Mouse (Mus musculus) limb, embryonic 14.5 days (tissue): ENCODE data around the gene Sf3a1. TPM values are rescaled to one million over a fixed set of nuclear protein-coding genes. Genes with fewer than 3 reads are reported as not detected.
A peak's percentile ranks its signal among the peaks of the same experiment; 100 is the strongest.

ENCODE experiments used
- ATAC-seq: fragments of 200-750 bp; cut with Nextera tagmentation; 2 replicates; pipeline ENCODE4 v1.8.0; 2017; ENCODE audit warnings: low read depth, moderate number of reproducible peaks, moderate TSS enrichment; ENCODE audit not compliant: low FRiP score
- DNase-seq: peaks from one replicate; pipeline ENCODE4 v3.0.0-alpha.2; 2015; ENCODE audit warnings: low spot score
- H3K27ac ChIP-seq: fragments of 300-500 bp; sonication (generic); replicated peaks from 2 replicates; pipeline ENCODE4 v1.5.1; 2014; ENCODE audit warnings: low read depth, mild to moderate bottlenecking, low read length, moderate library complexity, mixed read lengths
- H3K27me3 ChIP-seq: fragments of 300-500 bp; sonication (generic); 2 replicates; pipeline ENCODE4 v1.6.1; 2014; ENCODE audit warnings: low read length, mixed read lengths; ENCODE audit not compliant: control insufficient read depth, insufficient read depth
- H3K36me3 ChIP-seq: fragments of 300-500 bp; sonication (generic); 2 replicates; pipeline ENCODE4 v1.6.1; 2014; ENCODE audit warnings: mild to moderate bottlenecking, low read length, moderate library complexity, mixed read lengths; ENCODE audit not compliant: control insufficient read depth, insufficient read depth
- H3K4me1 ChIP-seq: fragments of 300-500 bp; sonication (generic); 2 replicates; pipeline ENCODE4 v1.6.1; 2014; ENCODE audit warnings: antibody characterized with exemption, low read length, mixed read lengths; ENCODE audit not compliant: control insufficient read depth, insufficient read depth
- H3K4me2 ChIP-seq: fragments of 300-500 bp; sonication (generic); replicated peaks from 2 replicates; pipeline ENCODE4 v1.6.1; 2014; ENCODE audit warnings: low read depth, mild to moderate bottlenecking, low read length, moderate library complexity; ENCODE audit not compliant: severe bottlenecking
- H3K4me3 ChIP-seq: fragments of 300-500 bp; sonication (generic); replicated peaks from 2 replicates; pipeline ENCODE4 v1.5.1; 2014; ENCODE audit warnings: low read length
- H3K9ac ChIP-seq: fragments of 300-500 bp; sonication (generic); 2 replicates; pipeline ENCODE4 v1.6.1; 2014; ENCODE audit warnings: mild to moderate bottlenecking, low read depth, low read length, moderate library complexity; ENCODE audit not compliant: severe bottlenecking
- H3K9me3 ChIP-seq: fragments of 300-500 bp; sonication (generic); 2 replicates; pipeline ENCODE4 v1.6.1; 2016; ENCODE audit warnings: low read length; ENCODE audit not compliant: control insufficient read depth
- POLR2A ChIP-seq: fragments of 200-500 bp; IDR thresholded peaks from 2 replicates; pipeline ENCODE4 v1.8.0; 2012; ENCODE audit warnings: inconsistent platforms, mild to moderate bottlenecking, moderate library complexity, borderline replicate concordance; ENCODE audit not compliant: insufficient read depth, insufficient read length; ENCODE audit errors: extremely low read depth
- WGBS: fragments of 180-500 bp; shearing (Covaris S2); extraction: QIAGEN DNeasy Blood & Tissue Kit; methylation state at CpG from one replicate; pipeline ENCODE4 v1.1.7; 2014; 5-methylcytosine and 5-hydroxymethylcytosine counted together
- polyA plus RNA-seq, 2 experiments: library from polyadenylated mRNA; depleted of rRNA in 1 of 2; stranded (reverse) in 1 of 2; unstranded in 1 of 2; fragments of >200 nt; fragmentation: Nextera tagmentation in 1 of 2; extraction: Ambion mirVana in 1 of 2; gene quantifications; 2 replicates each; pipeline versions ENCODE4 v1.2.1 to v1.2.3; 2012 to 2014

Sf3a1 gene
- polyA plus RNA-seq, 2 experiments = 54.7 to 67.5 TPM

DNA sequence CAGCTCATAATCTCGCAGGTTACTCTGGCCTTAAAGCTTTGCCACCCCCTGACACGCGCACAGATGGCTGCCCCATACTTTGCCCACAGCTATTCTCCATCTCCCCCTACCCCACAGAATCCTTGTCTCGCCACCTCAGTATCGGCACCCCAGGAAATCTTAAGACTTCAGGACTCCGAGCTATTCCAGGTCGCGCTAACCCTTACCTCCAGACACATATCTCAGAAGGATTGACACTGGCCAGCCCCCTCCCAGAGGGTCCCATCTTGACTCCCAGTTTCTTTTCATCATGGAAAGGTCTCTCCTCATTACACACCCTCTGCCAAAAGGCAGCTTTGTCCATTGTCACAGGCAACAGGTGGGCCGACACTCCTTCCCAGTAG, 27.2 kb downstream of the Sf3a1 start:
- Histone ChIP-seq H3K9me3 (no peaks in the 10 kb centered on the region), H3K4me3 (peak overlapping the region; percentile 84), H3K9ac (peak overlapping the region; percentile 88), H3K27me3 (no peaks in the 10 kb centered on the region), H3K4me1 (peaks cover 33% of the 10 kb centered on the region), H3K36me3 (peaks cover 9% of the 10 kb centered on the region), H3K4me2 (peak overlapping the region; percentile 96), H3K27ac (no peak overlapping the region)
- TF ChIP-seq POLR2A = no peak
- no peak for ATAC-seq
- WGBS = 11% methylated on average over 9 of the region's 9 CpGs
- DNase-seq = no peak

GRCm38 (mm10) chr11:4189182-4189581, 29.0 kb downstream of the Sf3a1 start:
- no peak overlapping the region for H3K9ac ChIP-seq
- no peak overlapping the region for H3K4me3 ChIP-seq
- DNase-seq (no peak), ATAC-seq (no peak)
- WGBS = 86% methylated on average over 6 of the region's 6 CpGs
- no peak for TF ChIP-seq POLR2A
- no peaks in the 10 kb centered on the region for H3K9me3 ChIP-seq
- H3K27me3 ChIP-seq = no peaks in the 10 kb centered on the region
- H3K36me3 ChIP-seq = no peaks in the 10 kb centered on the region; the same call in 1 of the 2 replicates
- peaks cover 33% of the 10 kb centered on the region for H3K4me1 ChIP-seq
- H3K4me2 ChIP-seq = no peak overlapping the region
- no peak overlapping the region for H3K27ac ChIP-seq

DNA sequence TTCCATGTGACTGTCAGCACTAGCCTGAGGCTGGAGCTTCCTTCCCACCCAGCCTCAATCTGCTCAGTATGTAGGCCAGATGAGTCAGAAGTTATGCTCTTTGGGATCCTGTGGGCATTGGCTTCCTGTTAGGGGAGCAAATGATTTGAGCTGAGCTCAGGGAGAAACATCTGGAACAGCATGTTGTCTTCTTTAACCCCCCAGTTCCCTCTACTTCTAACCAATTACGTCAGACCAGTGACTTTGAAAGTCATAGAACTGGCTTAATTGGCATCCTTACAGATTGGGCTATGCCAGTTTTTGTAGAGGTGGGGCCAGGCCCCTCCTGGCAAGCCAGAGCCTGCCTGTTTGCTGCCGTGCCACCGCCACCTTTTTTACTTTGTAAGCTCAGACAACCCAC, 30.5 kb downstream of the Sf3a1 start:
- Histone ChIP-seq H3K9ac (no peak overlapping the region), H3K27me3 (no peaks in the 10 kb centered on the region), H3K27ac (peak overlapping the region; percentile 38; the same call in 1 of the 2 replicates), H3K4me1 (peaks cover 33% of the 10 kb centered on the region), H3K4me2 (no peak overlapping the region), H3K4me3 (no peak overlapping the region), H3K36me3 (no peaks in the 10 kb centered on the region; the same call in 1 of the 2 replicates), H3K9me3 (no peaks in the 10 kb centered on the region)
- DNase-seq (no peak), ATAC-seq (no peak)
- 44% methylated on average over 3 of the region's 3 CpGs for whole genome bisulfite sequencing
- no peak for TF ChIP-seq POLR2A

DNA sequence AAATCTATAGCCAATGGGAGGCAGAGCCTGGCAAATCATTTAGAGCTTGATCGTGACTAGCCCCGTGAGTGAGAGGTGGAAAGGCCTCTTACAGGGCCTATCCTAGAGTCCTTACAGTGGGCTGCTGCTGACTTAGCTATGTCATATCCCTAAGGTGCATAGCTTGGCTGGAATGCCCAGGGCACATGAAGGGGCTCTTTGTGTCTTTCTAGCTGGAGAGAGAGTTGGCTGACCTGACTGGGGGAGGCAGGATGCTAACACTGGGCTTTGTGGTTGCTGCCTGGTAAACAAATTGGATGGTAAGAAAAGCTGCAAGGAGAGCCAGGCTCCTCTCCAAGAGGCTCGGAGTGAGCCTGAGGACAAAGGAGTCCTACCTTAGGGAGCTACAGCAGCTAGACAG, 32.6 kb downstream of the Sf3a1 start:
- Histone ChIP-seq H3K27ac (peak overlapping the region; percentile 74), H3K4me3 (no peak overlapping the region), H3K9ac (0 out of 2 replicates have a peak overlapping the region, but pooled peaks have one; percentile 3), H3K9me3 (no peaks in the 10 kb centered on the region), H3K4me1 (peaks cover 29% of the 10 kb centered on the region), H3K27me3 (no peaks in the 10 kb centered on the region), H3K4me2 (no peak overlapping the region), H3K36me3 (no peaks in the 10 kb centered on the region; the same call in 1 of the 2 replicates)
- TF ChIP-seq POLR2A = no peak
- DNase-seq = no peak
- 67% methylated on average over 3 of the region's 3 CpGs for WGBS
- ATAC-seq = 0 out of 2 replicates have a peak, but pooled peaks have one; percentile 47

GRCm38 (mm10) chr11:4193420-4193819, 33.3 kb downstream of the Sf3a1 start:
- Histone ChIP-seq H3K9me3 (no peaks in the 10 kb centered on the region), H3K27ac (peak overlapping the region; percentile 74; the same call in 1 of the 2 replicates), H3K4me2 (no peak overlapping the region), H3K4me3 (no peak overlapping the region), H3K36me3 (no peaks in the 10 kb centered on the region; the same call in 1 of the 2 replicates), H3K27me3 (no peaks in the 10 kb centered on the region), H3K9ac (no peak overlapping the region), H3K4me1 (peaks cover 22% of the 10 kb centered on the region)
- DNase-seq (no peak), ATAC-seq (no peak)
- TF ChIP-seq POLR2A = no peak
